Mouse (Mus musculus) left cerebral cortex, postnatal 14 days (tissue): Measurements from ENCODE around the gene Olfr46. TPM values are rescaled to one million over a fixed set of nuclear protein-coding genes. Genes with fewer than 3 reads are reported as not detected.
"Not testable (repeated sequence)": the region's sequence is repeated elsewhere in the genome, so short reads cannot be mapped to it uniquely, and the experiment has no call there.

Experiments used
- DNase-seq, 2 experiments: peaks; one replicate each; pipeline ENCODE4 v3.0.0; 2021 to 2022; ENCODE audit warnings: low spot score in 2 of 2, mixed read lengths in 1 of 2
- intact Hi-C: fragments of 180-260 bp; cut with DNase I; formaldehyde crosslinking; loops from one replicate; pipeline ENCODE4 v1.15.1; 2025
- long read RNA-seq, 2 experiments: library from polyadenylated mRNA; stranded (forward); transcript quantifications; one replicate each; pipeline ENCODE4 v2.0.0; 2021
- total RNA-seq, 2 experiments: library from RNA; stranded (reverse); gene quantifications; 2 replicates each; pipeline ENCODE4 v1.2.3; 2021

Olfr46 gene
- total RNA-seq = under 1 TPM in 1 of 2 experiments, not detected in 1; 0.04 TPM
- long read RNA-seq, experiment 1 = 0 reads
- long read RNA-seq, experiment 2 = 0 reads

DNA sequence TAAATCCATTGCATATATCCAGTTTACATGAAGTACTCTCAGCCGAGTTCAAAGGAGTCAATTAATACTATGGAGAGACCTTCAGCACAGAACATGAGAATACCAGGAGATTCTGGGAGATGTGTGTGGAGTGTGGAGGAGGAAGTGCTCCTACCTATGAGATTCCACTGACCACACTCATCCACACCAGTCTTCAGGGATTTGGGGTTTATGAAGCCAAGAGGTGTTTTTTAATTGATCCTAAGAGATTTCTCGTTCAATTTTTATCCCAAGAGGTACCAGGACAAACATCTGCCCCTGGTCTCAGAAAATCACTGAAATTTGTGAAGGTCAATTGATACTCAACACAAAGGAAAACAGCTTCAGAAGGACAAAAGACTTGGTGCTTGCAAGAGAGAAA is at the start of gene Olfr46:
Olfr46 (plus strand) TSS at position 301 of the 400 bp plus-strand sequence.
- DNase-seq, intact Hi-C loops: not testable (repeated sequence)

DNA sequence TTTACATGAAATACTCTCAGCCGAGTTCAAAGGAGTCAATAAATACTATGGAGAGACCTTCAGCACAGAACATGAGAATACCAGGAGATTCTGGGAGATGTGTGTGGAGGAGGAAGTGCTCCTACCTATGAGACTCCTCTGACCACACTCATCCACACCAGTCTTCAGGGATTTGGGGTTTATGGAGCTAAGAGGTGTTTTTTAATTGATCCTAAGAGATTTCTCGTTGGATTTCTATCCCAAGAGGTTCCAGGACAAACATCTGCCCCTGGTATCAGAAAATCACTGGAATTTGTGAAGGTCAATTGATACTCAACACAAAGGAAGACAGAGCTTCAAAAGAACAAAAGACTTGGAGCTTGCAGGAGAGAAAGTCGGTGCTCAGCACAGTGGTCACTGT is 33.5 kb upstream of the Olfr46 start, which contains the start of gene Olfr538:
Olfr538 (plus strand) TSS at position 301 of the 400 bp plus-strand sequence.
- intact Hi-C loops = no loop called here

GRCm38 (mm10) chr7:140628670-140629069 is 27.6 kb downstream of the Olfr46 start, which contains the start of gene Olfr61:
Olfr61 (plus strand) TSS chr7:140628970.
- intact Hi-C loops, DNase-seq: not testable (repeated sequence)

More for the DNA sequence above, 33.5 kb upstream of the Olfr46 start, which contains the start of gene Olfr538:
- DNase-seq = no peak

GRCm38 (mm10) chr7:140630559-140630958 is 29.5 kb downstream of the Olfr46 start:
- intact Hi-C loops = no loop called here
- DNase-seq = no peak

- intact Hi-C loops = no loop called here
- no peak for DNase-seq
These were observed 45.1 kb downstream of the Olfr46 start, which contains the start of gene Olfr53 for GRCm38 (mm10) chr7:140646152-140646551. Olfr53 (plus strand) TSS chr7:140646452.

- no peak for DNase-seq
- intact Hi-C loops = no loop called here
These were observed 58.6 kb downstream of the Olfr46 start, which contains the start of gene Olfr539 for GRCm38 (mm10) chr7:140659630-140660029. Olfr539 (plus strand) TSS chr7:140659930.

Other genes with a start within 250 kb of the Olfr46 start
- not detected for gene Olfr60, start 239.6 kb upstream of the Olfr46 start, total RNA-seq
- not detected for gene Olfr530, start 224.9 kb upstream of the Olfr46 start, total RNA-seq
- gene Olfr531, start 198.4 kb upstream of the Olfr46 start, total RNA-seq = not detected
- not detected for gene Olfr532, start 179.6 kb upstream of the Olfr46 start, total RNA-seq
- gene Olfr533, start 137.9 kb upstream of the Olfr46 start, total RNA-seq = not detected
- not detected for gene Olfr535, start 117.1 kb upstream of the Olfr46 start, total RNA-seq
- gene Olfr536, start 93.9 kb upstream of the Olfr46 start, total RNA-seq = not detected
- not detected for gene Olfr538, start 33.4 kb upstream of the Olfr46 start, total RNA-seq
- gene Olfr61, start 27.7 kb downstream of the Olfr46 start, total RNA-seq = not detected
- gene Olfr53, start 45.2 kb downstream of the Olfr46 start, total RNA-seq = not detected
- under 1 TPM; 0.06 to 0.07 TPM for gene Olfr539, start 58.7 kb downstream of the Olfr46 start, total RNA-seq
- gene Olfr45, start 80.7 kb downstream of the Olfr46 start, total RNA-seq = not detected
- gene Olfr541, start 96.0 kb downstream of the Olfr46 start, total RNA-seq = not detected
- gene Cyp2e1, start 162.5 kb downstream of the Olfr46 start, total RNA-seq = not detected
- under 1 TPM; 0.24 to 0.38 TPM for gene Syce1, start 186.6 kb downstream of the Olfr46 start, total RNA-seq
- gene Zfp941, start 220.9 kb downstream of the Olfr46 start, total RNA-seq = 10 to 100 TPM; 15.3 to 16.3 TPM
- gene Urah, start 233.7 kb downstream of the Olfr46 start, total RNA-seq = 1 to 10 TPM; 1.1 to 1.5 TPM
- not detected for gene Scgb1c1, start 244.3 kb downstream of the Olfr46 start, total RNA-seq
- gene Odf3, start 246.5 kb downstream of the Olfr46 start, total RNA-seq = not detected